Mouse (Mus musculus) limb, embryonic 10.5 days (tissue): Measurements from ENCODE around the gene Myoc. TPM values are rescaled to one million over a fixed set of nuclear protein-coding genes. Genes with fewer than 3 reads are reported as not detected.
A peak's percentile ranks its signal among the peaks of the same experiment; 100 is the strongest.

Experiments
- DNase-seq: peaks from one replicate; pipeline ENCODE4 v3.0.0-alpha.2; 2017; ENCODE audit warnings: low spot score
- H3K27ac ChIP-seq: fragments of 300-500 bp; sonication (generic); 2 replicates; pipeline ENCODE4 v1.5.1; 2016; ENCODE audit warnings: mild to moderate bottlenecking
- H3K27me3 ChIP-seq: fragments of 300-500 bp; sonication (generic); 2 replicates; pipeline ENCODE4 v1.6.1; 2016; ENCODE audit warnings: low read depth, mild to moderate bottlenecking; ENCODE audit not compliant: poor library complexity, severe bottlenecking
- H3K36me3 ChIP-seq: fragments of 300-500 bp; sonication (generic); 2 replicates; pipeline ENCODE4 v1.6.1; 2016; ENCODE audit warnings: mild to moderate bottlenecking, moderate library complexity
- H3K4me1 ChIP-seq: fragments of 300-500 bp; sonication (generic); 2 replicates; pipeline ENCODE4 v1.6.1; 2016
- H3K4me3 ChIP-seq: fragments of 300-500 bp; sonication (generic); 2 replicates; pipeline ENCODE4 v1.5.1; 2016; ENCODE audit warnings: mild to moderate bottlenecking, moderate library complexity
- H3K9me3 ChIP-seq: fragments of 300-500 bp; sonication (generic); replicated peaks from 2 replicates; pipeline ENCODE4 v1.6.1; 2016; ENCODE audit warnings: mild to moderate bottlenecking
- WGBS: fragments of 180-500 bp; shearing (Covaris S2); methylation state at CpG from one replicate; pipeline ENCODE4 v1.1.7; 2016; 5-methylcytosine and 5-hydroxymethylcytosine counted together
- microRNA-seq: library from miRNA; unstranded; fragments of <30 nt; microRNA quantifications from one replicate; pipeline ENCODE4, GENCODE M21; 2017
- polyA plus RNA-seq: library from polyadenylated mRNA; unstranded; fragments of >200 nt; fragmentation: Nextera tagmentation; extraction: Ambion mirVana; gene quantifications from 2 replicates; pipeline ENCODE4 v1.2.1, GENCODE M21; 2016

Myoc gene
- polyA plus RNA-seq, 1 experiment from 2014 or later: not detected

DNA sequence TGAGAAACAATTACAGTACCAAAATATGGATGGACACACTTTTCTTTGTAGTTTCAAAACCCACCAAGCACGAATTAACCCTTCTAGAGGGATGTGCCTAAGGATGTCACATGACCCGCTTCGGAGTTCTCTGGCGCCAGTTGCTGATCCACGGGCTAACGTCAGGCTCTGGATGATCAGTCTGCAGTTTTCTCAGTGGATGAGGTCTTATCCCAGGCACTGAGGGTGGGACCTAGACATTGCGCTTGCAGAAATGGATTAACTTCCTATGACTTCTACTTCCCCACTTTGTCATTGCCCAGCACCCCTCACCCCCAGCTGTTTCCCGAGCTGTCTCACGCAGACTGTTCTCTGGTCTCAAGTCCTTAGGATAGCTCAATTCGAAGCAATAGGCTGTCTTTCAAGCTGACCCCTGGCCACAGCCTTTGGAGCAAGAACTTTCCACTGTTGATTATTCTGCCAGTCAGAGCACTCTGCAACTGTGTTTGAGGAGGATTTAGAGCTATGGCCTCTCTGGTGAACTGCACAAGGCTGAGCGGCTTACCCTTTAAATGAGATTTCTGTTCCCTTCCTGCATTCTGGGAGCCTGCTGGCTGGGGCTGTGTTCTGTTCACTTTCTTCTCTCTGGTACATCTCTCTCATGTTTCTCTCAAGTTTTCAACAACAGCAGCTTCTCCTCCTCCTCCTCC is 26.7 kb downstream of the Myoc start:
- no peaks in the 10 kb centered on the region for H3K27me3 ChIP-seq
- DNase-seq: no peak
- peaks cover 17% of the 10 kb centered on the region for H3K36me3 ChIP-seq
- peak overlapping the region; percentile 63 for H3K27ac ChIP-seq
- peak overlapping the region; percentile 47 for H3K4me3 ChIP-seq
- 4% methylated on average over 11 of the region's 11 CpGs for WGBS
- H3K4me1 ChIP-seq: peaks cover 13% of the 10 kb centered on the region
- no peaks in the 10 kb centered on the region for H3K9me3 ChIP-seq

DNA sequence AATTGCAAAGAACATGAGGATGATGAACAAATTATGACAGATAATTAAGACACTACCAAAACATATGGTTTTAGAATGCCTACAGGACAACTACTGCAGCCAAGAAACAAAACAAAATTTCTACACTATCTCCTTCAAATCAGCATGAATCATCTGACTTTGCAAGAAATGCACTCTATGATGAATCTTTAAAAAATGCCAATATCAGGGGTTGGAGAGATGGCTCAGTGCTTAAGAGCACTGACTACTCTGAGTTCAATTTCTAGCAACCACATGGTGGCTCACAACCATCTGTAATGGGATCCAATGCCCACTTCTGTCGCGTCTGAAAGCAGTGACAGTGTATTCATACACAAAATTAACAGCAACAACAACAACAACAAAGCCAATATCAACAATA is 54.8 kb downstream of the Myoc start:
- Histone ChIP-seq H3K9me3 (no peaks in the 10 kb centered on the region), H3K27ac (no peak overlapping the region), H3K27me3 (no peaks in the 10 kb centered on the region), H3K4me3 (no peak overlapping the region), H3K36me3 (peaks cover 100% of the 10 kb centered on the region), H3K4me1 (no peaks in the 10 kb centered on the region)
- DNase-seq: no peak
- WGBS: 92% methylated on average over 2 of the region's 2 CpGs

DNA sequence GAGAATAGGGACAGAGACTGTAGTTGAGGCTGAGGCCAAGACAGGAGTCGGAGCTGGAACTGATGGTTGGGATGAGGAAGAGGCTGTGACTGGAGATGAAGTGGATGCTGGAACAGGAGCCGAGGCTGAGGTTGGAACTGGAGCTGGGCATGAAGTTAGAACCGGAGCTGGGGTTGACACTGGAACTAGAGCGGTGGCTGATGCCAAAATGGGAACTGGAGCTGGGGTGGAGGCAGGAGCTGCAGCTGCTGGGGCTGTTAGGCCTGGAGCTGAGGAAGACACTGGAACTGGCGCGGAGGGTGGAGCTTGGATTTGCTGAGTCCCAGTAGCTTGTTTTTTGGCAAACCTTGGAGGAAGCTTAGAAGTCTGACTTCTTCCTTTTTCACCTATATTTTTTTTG is 58.9 kb downstream of the Myoc start:
- H3K27ac ChIP-seq: no peak overlapping the region
- DNase-seq: no peak
- H3K36me3 ChIP-seq: peaks cover 100% of the 10 kb centered on the region
- no peaks in the 10 kb centered on the region for H3K4me1 ChIP-seq
- 94% methylated on average over 6 of the region's 6 CpGs for WGBS
- H3K4me3 ChIP-seq: no peak overlapping the region
- no peaks in the 10 kb centered on the region for H3K9me3 ChIP-seq
- H3K27me3 ChIP-seq: no peaks in the 10 kb centered on the region

Small RNA genes within 50 kb of the gene (microRNA-seq; reads per million reads assigned to microRNA genes)
- not detected for gene Gm27616

Other genes with a start within 250 kb of the Myoc start
- gene Dnm3, start 161.1 kb upstream of the Myoc start, polyA plus RNA-seq: 5.8 and 11.6 TPM in 2 replicates
- gene Mettl13, start 90.6 kb upstream of the Myoc start, polyA plus RNA-seq: 35.0 and 37.0 TPM in 2 replicates
- gene Vamp4, start 68.6 kb upstream of the Myoc start, polyA plus RNA-seq: 46.1 and 50.7 TPM in 2 replicates
- gene Myocos, start 19.1 kb downstream of the Myoc start, polyA plus RNA-seq: not detected in 2 replicates
- 144 and 146 TPM in 2 replicates for gene Prrc2c, start 101.4 kb downstream of the Myoc start, polyA plus RNA-seq
- gene Fmo4, start 174.8 kb downstream of the Myoc start, polyA plus RNA-seq: 0.08 TPM in 1 of 2 replicates, not detected in the other
- 1.6 and 2.1 TPM in 2 replicates for gene Fmo1, start 227.5 kb downstream of the Myoc start, polyA plus RNA-seq